Mouse (Mus musculus) regulatory T cell (primary cell): Measurements from ENCODE around the gene Olfr1306.

Experiments used
- in situ Hi-C: fragments of 300-600 bp; cut with MboI, MseI; formaldehyde crosslinking; loops from one replicate; pipeline ENCODE4 v1.15.1; 2025; ENCODE audit warnings: high pct_unique_total_duplicates

Gene Olfr1306

GRCm38 (mm10) chr2:111916171-111916570 lies at the start of gene Olfr1306:
Olfr1306 (minus strand) TSS chr2:111916271.
- in situ Hi-C loops, result no loop called here

DNA sequence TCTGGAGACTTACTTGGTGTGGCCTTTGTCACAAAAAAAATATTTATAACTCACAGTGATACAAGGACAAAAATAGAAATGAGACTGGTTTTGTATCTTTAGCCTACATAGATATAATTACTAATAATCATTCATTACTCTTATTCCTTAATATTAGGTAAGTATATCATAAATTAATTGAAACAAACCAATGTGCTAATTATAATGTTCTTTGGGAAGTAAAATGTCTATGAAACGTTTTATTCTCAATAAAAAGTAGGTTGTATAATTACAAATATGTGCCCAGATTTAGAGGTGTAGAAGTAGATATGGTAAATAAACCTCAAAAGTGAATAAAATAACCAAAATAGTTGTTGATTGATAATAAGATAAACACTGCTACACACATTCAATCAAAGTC lies 48.8 kb upstream of the Olfr1306 start, which contains the start of gene Olfr1308:
Olfr1308 (minus strand) TSS at position 101 of the 400 bp plus-strand sequence.
- in situ Hi-C loops, result no loop called here

- in situ Hi-C loops, result no loop called here
Observed at GRCm38 (mm10) chr2:111949340-111949739, 33.3 kb upstream of the Olfr1306 start, which contains the start of gene Olfr1307. Olfr1307 (minus strand) TSS chr2:111949440.

DNA sequence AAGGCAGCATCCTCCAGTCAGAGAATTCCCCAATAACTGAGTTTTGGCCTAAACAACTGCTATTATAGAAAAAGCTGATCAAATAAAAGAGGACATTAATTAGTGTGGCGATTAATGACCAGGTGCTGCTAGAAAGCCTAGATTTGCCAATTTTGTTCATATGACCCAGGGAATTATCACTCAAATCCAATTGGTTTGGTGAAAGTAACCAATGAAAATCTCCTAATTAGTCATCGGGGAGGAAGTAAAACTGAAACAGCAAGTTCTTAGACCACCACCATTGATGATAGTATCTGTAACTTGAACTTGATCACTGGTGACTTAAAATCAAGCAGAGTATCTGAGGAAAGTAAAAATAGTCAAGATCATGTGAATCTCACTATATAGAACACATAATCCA lies 39.0 kb downstream of the Olfr1306 start, which contains the start of gene Olfr1305:
Olfr1305 (minus strand) TSS at position 101 of the 400 bp plus-strand sequence.
- in situ Hi-C loops, result no loop called here
